Mouse (Mus musculus) midbrain, embryonic 16.5 days (tissue): Measurements from ENCODE around the gene Qrich1. TPM values are rescaled to one million over a fixed set of nuclear protein-coding genes. Genes with fewer than 3 reads are reported as not detected.
A peak's percentile ranks its signal among the peaks of the same experiment; 100 is the strongest.

ENCODE experiments used
- ATAC-seq: fragments of 200-750 bp; cut with Nextera tagmentation; 2 replicates; pipeline ENCODE4 v1.8.0; 2017; ENCODE audit warnings: moderate TSS enrichment
- H3K27ac ChIP-seq: fragments of 300-500 bp; sonication (generic); 2 replicates; pipeline ENCODE4 v1.5.1; 2014; ENCODE audit warnings: mild to moderate bottlenecking, low read length, mixed read lengths
- H3K27me3 ChIP-seq: fragments of 300-500 bp; sonication (generic); 2 replicates; pipeline ENCODE4 v1.6.1; 2014; ENCODE audit warnings: low read depth, low read length, mixed read lengths; ENCODE audit not compliant: control insufficient read depth, insufficient read depth
- H3K36me3 ChIP-seq: fragments of 300-500 bp; sonication (generic); 2 replicates; pipeline ENCODE4 v1.6.1; 2014; ENCODE audit warnings: mild to moderate bottlenecking, low read length, moderate library complexity, mixed read lengths; ENCODE audit not compliant: control insufficient read depth, insufficient read depth
- H3K4me1 ChIP-seq: fragments of 300-500 bp; sonication (generic); 2 replicates; pipeline ENCODE4 v1.6.1; 2014; ENCODE audit warnings: mild to moderate bottlenecking, low read length, mixed read lengths; ENCODE audit not compliant: control insufficient read depth, insufficient read depth
- H3K4me2 ChIP-seq: fragments of 300-500 bp; sonication (generic); 2 replicates; pipeline ENCODE4 v1.6.1; 2014; ENCODE audit warnings: mild to moderate bottlenecking, low read length, mixed read lengths
- H3K4me3 ChIP-seq: fragments of 300-500 bp; sonication (generic); 2 replicates; pipeline ENCODE4 v1.5.1; 2014; ENCODE audit warnings: low read depth, mild to moderate bottlenecking, low read length, moderate library complexity, mixed read lengths
- H3K9ac ChIP-seq: fragments of 300-500 bp; sonication (generic); 2 replicates; pipeline ENCODE4 v1.6.1; 2014; ENCODE audit warnings: low read depth, low read length, mixed read lengths
- H3K9me3 ChIP-seq: fragments of 300-500 bp; sonication (generic); replicated peaks from 2 replicates; pipeline ENCODE4 v1.6.1; 2014; ENCODE audit warnings: mild to moderate bottlenecking, low read length, mixed read lengths; ENCODE audit not compliant: control insufficient read depth, poor library complexity, severe bottlenecking
- WGBS: fragments of 180-500 bp; shearing (Covaris S2); extraction: QIAGEN DNeasy Blood & Tissue Kit; methylation state at CpG from one replicate; pipeline ENCODE4 v1.1.7; 2014; 5-methylcytosine and 5-hydroxymethylcytosine counted together
- polyA plus RNA-seq: library from polyadenylated mRNA; unstranded; fragments of >200 nt; fragmentation: Nextera tagmentation; extraction: Ambion mirVana; gene quantifications from 2 replicates; pipeline ENCODE4 v1.2.1, GENCODE M21; 2015

Gene Qrich1
- polyA plus RNA-seq, 1 experiment from 2014 or later = 119 TPM

DNA sequence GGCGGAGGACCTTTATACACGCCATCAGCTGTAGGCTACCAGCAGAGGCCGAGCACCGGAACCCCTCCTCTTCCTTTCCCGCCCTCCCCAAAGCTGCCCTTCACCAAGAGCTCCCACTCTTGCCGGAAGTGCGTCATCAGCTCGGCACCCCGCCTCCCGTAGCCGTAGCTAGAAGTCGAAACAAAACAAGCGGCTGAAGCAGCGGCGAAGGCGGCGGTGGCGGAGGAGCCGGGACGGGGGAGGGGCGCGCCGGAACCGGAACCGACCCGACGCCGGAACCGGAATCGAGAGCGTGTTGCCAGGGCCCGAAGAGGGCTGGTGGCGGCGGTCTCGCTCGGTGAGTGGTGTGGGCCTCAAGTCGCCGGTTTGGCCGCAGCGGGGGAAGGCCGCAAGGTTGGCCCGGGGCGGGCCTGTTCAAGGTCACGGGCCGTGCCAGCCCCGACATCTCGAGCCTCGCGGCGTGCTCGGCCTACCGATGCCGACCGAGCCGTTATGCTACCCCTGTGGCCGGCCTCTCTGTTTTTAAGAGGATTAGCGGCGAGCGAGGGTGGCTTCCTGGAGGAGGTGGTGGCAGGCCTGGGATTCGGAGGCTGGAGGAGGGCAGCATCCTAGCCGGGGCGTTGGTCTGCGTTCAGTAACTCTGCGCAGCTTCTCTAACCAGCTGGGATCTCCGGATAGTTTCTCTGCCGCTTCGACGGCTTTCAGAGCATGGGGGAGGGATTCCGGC, 25.9 kb upstream of the Qrich1 start, which contains the start of gene Usp19:
TSS of gene Usp19 (plus strand) at position 44 of the 727 bp plus-strand sequence.
- ATAC-seq = peak; percentile 95
- under 1% methylated on average over 69 of the region's 69 CpGs for WGBS
- Histone ChIP-seq H3K27me3 (no peaks in the 10 kb centered on the region), H3K4me1 (peaks cover 18% of the 10 kb centered on the region), H3K4me3 (peak within 1 kb of the TSS; percentile 95), H3K4me2 (peak within 1 kb of the TSS; percentile 92), H3K9me3 (no peaks in the 10 kb centered on the region), H3K36me3 (peaks cover 25% of the 10 kb centered on the region), H3K27ac (peak within 1 kb of the TSS; percentile 96), H3K9ac (peak within 1 kb of the TSS; percentile 94)

DNA sequence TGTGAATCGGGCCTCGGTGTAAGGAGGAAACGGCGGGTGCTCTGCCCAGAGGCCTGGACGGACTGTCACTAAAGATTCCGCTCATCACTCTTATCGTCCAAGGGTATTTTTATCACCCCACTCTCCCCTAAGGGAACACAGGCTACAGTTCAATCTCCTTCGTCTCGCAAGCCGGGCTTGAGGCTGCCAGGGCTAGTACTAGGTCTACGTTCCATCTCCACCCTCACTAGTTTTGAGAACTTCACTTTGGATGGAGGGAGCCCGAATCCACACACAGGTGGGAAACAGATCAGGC, 25.4 kb upstream of the Qrich1 start:
- Histone ChIP-seq H3K4me1 (peaks cover 18% of the 10 kb centered on the region), H3K9ac (peak overlapping the region; percentile 94), H3K36me3 (peaks cover 30% of the 10 kb centered on the region), H3K9me3 (no peaks in the 10 kb centered on the region), H3K4me2 (peak overlapping the region; percentile 92), H3K27ac (peak overlapping the region; percentile 96), H3K4me3 (peak overlapping the region; percentile 95), H3K27me3 (no peaks in the 10 kb centered on the region)
- ATAC-seq = 0 out of 2 replicates have a peak, but pooled peaks have one; percentile 0
- WGBS = 9% methylated on average over 12 of the region's 12 CpGs

DNA sequence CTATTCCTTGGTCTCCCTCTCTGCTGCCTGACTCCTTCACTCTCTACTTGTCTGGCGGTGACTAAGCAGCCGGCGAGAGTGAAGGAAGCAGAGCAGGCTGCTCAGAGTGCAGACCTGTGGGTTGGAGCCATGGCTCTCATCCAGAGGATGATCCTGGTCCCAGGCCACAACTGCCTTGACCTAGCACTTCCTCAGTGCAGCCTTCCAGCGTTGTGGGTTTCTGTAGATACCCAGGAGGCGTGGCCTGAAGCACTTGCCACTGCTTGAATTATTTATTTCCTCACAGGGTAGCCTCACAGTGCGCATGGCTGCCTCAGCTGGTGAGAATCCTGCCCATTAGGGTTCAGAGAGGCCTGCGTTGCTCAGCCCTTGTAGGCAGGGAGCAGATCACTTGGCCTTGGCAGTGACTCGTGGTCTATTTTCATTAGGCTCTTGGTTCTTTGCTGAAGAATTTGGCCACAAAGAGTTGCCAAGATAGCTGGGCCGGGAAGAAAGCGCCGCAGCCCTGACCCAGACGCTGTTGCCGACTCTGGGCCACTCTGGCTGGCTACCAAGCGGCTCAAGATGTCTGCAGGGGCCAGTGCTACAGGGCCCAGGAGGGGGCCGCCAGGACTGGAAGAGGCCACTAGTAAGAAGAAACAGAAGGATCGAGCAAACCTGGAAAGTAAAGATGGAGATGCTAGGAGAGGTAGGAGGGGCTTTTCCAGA, 24.4 kb upstream of the Qrich1 start:
- Histone ChIP-seq H3K36me3 (peaks cover 40% of the 10 kb centered on the region), H3K4me1 (peaks cover 18% of the 10 kb centered on the region), H3K27ac (no peak overlapping the region), H3K4me3 (no peak overlapping the region; the same call in 1 of the 2 replicates), H3K4me2 (peak overlapping the region; percentile 92), H3K9me3 (no peaks in the 10 kb centered on the region), H3K27me3 (no peaks in the 10 kb centered on the region), H3K9ac (peak overlapping the region; percentile 28; the same call in 1 of the 2 replicates)
- ATAC-seq = no peak
- WGBS = 86% methylated on average over 16 of the region's 16 CpGs

DNA sequence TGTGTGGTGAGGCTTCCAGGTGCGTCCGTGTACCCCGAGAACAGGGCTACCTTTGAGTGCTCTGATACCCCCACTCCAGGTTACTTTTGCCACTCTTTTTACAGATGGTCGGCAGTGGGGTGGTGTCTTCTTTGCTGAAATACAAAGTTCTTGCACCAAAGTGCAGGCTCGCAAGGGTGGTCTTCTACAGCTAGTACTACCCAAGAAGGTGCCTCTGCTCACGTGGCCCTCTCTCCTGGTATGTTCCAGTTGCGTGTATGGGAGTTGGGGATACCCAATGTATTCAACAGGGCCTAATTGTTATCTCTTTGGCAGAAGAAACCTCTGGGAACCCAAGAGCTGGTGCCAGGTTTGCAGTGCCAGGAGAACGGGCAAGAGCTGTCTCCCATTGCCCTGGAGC, 23.4 kb upstream of the Qrich1 start:
- 98% methylated on average over 8 of the region's 8 CpGs for WGBS
- peaks cover 18% of the 10 kb centered on the region for H3K4me1 ChIP-seq
- H3K36me3 ChIP-seq = peaks cover 49% of the 10 kb centered on the region
- H3K4me3 ChIP-seq = no peak overlapping the region
- no peaks in the 10 kb centered on the region for H3K27me3 ChIP-seq
- H3K9ac ChIP-seq = no peak overlapping the region
- H3K4me2 ChIP-seq = no peak overlapping the region
- ATAC-seq = no peak
- H3K9me3 ChIP-seq = no peaks in the 10 kb centered on the region
- H3K27ac ChIP-seq = no peak overlapping the region

DNA sequence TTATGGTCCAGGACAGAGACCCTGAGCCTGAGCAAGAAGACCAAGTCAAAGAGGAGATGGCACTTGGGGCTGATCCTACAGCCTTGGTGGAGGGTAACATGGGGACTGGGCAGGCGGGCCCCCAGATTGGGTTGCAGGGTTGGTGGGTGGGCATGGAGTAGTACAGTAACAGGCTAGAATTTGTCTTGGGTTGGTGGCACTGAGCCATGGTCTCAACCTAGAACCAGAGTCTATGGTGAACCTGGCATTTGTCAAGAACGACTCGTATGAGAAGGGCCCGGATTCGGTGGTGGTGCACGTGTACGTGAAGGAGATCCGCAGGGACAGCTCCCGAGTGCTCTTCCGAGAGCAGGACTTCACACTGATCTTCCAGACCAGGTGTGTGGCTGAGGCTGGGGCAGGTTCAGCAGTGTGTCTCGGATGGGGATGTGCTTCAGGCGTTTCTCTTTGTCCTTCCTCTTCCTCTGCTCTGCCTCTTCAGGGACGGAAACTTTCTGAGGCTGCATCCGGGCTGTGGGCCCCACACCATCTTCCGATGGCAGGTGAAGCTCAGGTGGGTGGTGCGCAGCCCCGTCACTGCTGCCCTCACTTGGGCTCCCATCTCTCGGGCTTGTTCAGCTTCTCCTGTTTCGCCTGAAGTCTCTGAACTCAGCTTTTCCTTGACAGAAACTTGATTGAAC, 22.3 kb upstream of the Qrich1 start:
- Histone ChIP-seq H3K9ac (no peak overlapping the region), H3K4me3 (no peak overlapping the region), H3K4me2 (no peak overlapping the region), H3K9me3 (no peaks in the 10 kb centered on the region), H3K36me3 (peaks cover 59% of the 10 kb centered on the region), H3K27me3 (no peaks in the 10 kb centered on the region), H3K4me1 (peaks cover 18% of the 10 kb centered on the region), H3K27ac (no peak overlapping the region)
- ATAC-seq = no peak
- WGBS = 96% methylated on average over 19 of the region's 19 CpGs

DNA sequence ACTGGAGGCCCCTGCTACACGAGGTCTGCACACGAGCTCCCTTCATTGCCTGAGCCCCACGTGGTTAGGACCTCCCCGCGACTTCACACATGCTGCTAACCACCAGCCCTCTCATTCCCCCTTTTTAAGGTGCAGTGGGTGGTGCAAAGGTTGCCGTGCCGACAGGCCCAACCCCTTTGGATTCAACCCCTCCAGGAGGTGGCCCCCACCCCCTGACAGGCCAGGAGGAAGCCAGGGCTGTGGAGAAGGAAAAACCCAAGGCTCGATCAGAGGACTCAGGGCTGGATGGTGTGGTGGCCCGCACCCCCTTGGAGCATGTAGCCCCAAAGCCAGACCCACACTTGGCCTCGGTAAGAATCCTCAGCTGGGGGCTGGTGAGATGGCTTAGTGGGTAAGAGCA, 21.7 kb upstream of the Qrich1 start:
- WGBS = 80% methylated on average over 10 of the region's 10 CpGs
- ATAC-seq = no peak
- H3K4me2 ChIP-seq = no peak overlapping the region

DNA sequence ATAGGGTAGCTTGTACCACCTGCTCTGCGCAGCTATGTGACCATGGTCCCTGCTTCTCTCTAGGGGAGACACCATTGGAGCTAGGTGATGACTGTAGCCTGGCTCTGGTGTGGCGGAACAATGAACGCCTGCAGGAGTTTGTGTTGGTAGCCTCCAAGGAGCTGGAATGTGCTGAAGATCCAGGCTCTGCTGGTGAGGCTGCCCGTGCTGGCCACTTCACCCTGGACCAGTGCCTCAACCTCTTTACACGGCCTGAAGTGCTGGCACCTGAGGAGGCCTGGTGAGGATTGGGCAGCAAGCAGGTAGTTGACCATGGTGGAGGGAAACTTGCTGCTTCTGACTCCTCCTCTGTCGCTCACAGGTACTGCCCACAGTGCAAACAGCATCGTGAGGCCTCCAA, 17.4 kb upstream of the Qrich1 start:
- Histone ChIP-seq H3K27me3 (no peaks in the 10 kb centered on the region), H3K27ac (no peak overlapping the region), H3K4me2 (no peak overlapping the region), H3K9me3 (no peaks in the 10 kb centered on the region), H3K4me1 (no peaks in the 10 kb centered on the region), H3K9ac (no peak overlapping the region), H3K4me3 (no peak overlapping the region), H3K36me3 (peaks cover 67% of the 10 kb centered on the region)
- WGBS = 95% methylated on average over 7 of the region's 7 CpGs
- no peak for ATAC-seq

More for the DNA sequence above, 21.7 kb upstream of the Qrich1 start:
- Histone ChIP-seq H3K9me3 (no peaks in the 10 kb centered on the region), H3K36me3 (peaks cover 65% of the 10 kb centered on the region), H3K4me3 (no peak overlapping the region), H3K4me1 (peaks cover 15% of the 10 kb centered on the region), H3K9ac (no peak overlapping the region), H3K27me3 (no peaks in the 10 kb centered on the region), H3K27ac (no peak overlapping the region)

DNA sequence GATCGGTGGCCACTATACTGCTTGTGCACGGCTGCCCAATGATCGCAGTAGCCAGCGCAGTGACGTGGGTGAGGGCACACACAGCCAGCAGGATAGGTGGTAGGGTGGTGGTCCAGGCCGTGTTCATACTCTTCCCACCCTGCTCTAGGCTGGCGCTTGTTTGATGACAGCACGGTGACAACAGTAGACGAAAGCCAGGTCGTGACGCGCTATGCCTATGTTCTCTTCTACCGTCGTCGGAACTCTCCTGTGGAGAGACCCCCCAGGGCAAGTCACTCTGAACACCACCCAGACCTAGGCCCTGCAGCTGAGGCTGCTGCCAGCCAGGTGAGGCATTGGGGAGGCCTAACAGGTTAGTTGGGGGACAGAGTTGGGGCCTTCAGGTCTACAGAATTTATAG, 16.7 kb upstream of the Qrich1 start:
- H3K36me3 ChIP-seq = peaks cover 60% of the 10 kb centered on the region
- no peak overlapping the region for H3K4me3 ChIP-seq
- no peaks in the 10 kb centered on the region for H3K27me3 ChIP-seq
- no peak overlapping the region for H3K4me2 ChIP-seq
- H3K27ac ChIP-seq = no peak overlapping the region
- no peak overlapping the region for H3K9ac ChIP-seq
- H3K4me1 ChIP-seq = no peaks in the 10 kb centered on the region
- no peak for ATAC-seq
- no peaks in the 10 kb centered on the region for H3K9me3 ChIP-seq
- WGBS = 94% methylated on average over 15 of the region's 15 CpGs

DNA sequence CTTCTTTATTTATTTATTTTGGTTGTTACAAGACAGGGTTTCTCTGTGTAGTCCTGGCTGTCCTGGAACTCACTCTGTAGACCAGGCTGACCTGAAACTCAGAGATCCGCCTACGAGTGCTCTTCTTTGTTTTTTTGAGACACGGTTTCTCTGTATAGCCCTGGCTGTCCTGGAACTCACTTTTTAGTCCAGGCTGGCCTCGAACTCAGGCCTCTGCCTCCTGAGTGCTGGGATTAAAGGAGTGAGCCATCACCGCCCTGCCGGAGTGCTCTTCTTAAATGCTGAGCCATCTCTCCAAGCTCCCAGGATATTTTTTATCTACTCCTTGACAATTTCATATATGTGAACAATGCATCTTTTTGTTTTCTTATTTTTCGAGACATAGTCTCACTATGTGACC, 9.7 kb upstream of the Qrich1 start:
- H3K9me3 ChIP-seq = no peaks in the 10 kb centered on the region
- H3K9ac ChIP-seq = no peak overlapping the region
- no peak for ATAC-seq
- no peak overlapping the region; the same call in 1 of the 2 replicates for H3K4me2 ChIP-seq
- no peaks in the 10 kb centered on the region for H3K27me3 ChIP-seq
- 84% methylated on average over 7 of the region's 7 CpGs for WGBS
- no peak overlapping the region for H3K4me3 ChIP-seq
- H3K4me1 ChIP-seq = peaks cover 17% of the 10 kb centered on the region
- H3K27ac ChIP-seq = no peak overlapping the region; the same call in 1 of the 2 replicates
- 0 out of 2 replicates have a peak, but pooled peaks cover 8% of the 10 kb centered on the region for H3K36me3 ChIP-seq
